Mouse (Mus musculus) small intestine, adult 2 months (tissue): ENCODE measurements at regions not wholly inside any gene's neighbourhood (a gene's known extent, or its start where the extent isn't known, plus 50 kb on each side); places are given as distances from the start of the nearest gene placed in this dataset.

Experiments
- CTCF ChIP-seq: fragments of 200-500 bp; IDR thresholded peaks from 2 replicates; pipeline ENCODE4 v1.5.1; 2012; ENCODE audit warnings: low read depth, mild to moderate bottlenecking, control low read depth, inconsistent platforms, low read length, moderate library complexity, mixed read lengths; ENCODE audit not compliant: insufficient replicate concordance, insufficient read length; ENCODE audit errors: extremely low read depth
- POLR2A ChIP-seq: fragments of 200-500 bp; IDR thresholded peaks from 2 replicates; pipeline ENCODE4 v1.6.1; 2012; ENCODE audit warnings: low read depth, mild to moderate bottlenecking, control low read depth, inconsistent platforms, low read length, moderate library complexity

- TF ChIP-seq CTCF (no peak), POLR2A (no peak)
These were observed 188.0 kb upstream of the Plppr1 start for GRCm38 (mm10) chr4:48871105-48871504.
